Mouse (Mus musculus): ENCODE data around the gene Adcy5.

The Adcy5 gene
- long read RNA-seq, experiment 1 = 0 reads
- long read RNA-seq, experiment 2, partial matches to known transcripts = 0 of 1 reads
- long read RNA-seq, experiment 2, other reads (novel, unspliced or antisense) = 1 of 1 reads

DNA sequence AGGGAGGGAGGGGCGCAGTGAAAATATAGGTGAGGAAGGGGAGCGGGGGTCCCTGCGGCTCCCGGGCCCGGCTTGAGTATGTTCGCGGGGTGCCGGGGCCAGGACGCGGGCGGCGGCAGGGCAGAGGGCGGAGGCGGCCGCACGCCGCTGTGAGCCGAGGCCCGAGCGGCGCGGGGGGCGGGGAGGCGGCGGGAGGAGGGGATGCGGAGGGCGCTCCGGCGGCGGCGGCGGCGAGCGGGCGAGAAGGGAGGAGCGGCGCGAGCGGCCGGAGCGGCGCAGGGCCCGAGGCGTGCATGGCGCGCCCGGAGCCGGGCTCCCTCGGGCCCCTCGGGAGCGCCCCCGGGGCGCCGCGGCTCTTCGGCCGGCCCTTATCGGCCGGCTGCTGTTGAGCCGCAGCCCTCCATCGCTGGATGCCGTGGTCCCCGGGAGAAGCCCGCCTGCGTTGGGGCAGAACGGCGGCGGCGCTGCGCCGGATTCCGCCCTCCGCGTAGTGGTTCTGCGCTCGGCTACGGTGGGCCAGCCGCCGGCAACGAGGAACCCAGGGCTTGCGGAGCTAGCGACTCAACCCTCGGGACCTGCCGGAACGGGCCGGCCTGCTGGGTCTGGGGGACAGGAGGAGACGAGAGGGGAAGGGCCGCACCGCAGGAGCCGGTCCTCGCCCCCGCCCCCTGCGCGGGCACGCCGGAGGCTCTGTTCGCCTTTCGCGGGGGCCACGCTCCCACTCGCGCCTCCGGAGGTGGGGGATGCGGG, at the start of gene Adcy5:
Gene Adcy5 (plus strand): TSS at position 237 of the 750 bp plus-strand sequence.
- intact Hi-C loops (cut with DNase I) = loop anchor here (5.0 kb wide), 1 partner anchor 117 kb away; no protein-coding TSS in a partner anchor

GRCm38 (mm10) chr16:35107985-35108384, 46.7 kb upstream of the Adcy5 start:
- intact Hi-C loops (cut with DNase I) = no loop called here

- intact Hi-C loops (cut with DNase I) = no loop called here
Measured at GRCm38 (mm10) chr16:35109156-35109555, 45.5 kb upstream of the Adcy5 start.

DNA sequence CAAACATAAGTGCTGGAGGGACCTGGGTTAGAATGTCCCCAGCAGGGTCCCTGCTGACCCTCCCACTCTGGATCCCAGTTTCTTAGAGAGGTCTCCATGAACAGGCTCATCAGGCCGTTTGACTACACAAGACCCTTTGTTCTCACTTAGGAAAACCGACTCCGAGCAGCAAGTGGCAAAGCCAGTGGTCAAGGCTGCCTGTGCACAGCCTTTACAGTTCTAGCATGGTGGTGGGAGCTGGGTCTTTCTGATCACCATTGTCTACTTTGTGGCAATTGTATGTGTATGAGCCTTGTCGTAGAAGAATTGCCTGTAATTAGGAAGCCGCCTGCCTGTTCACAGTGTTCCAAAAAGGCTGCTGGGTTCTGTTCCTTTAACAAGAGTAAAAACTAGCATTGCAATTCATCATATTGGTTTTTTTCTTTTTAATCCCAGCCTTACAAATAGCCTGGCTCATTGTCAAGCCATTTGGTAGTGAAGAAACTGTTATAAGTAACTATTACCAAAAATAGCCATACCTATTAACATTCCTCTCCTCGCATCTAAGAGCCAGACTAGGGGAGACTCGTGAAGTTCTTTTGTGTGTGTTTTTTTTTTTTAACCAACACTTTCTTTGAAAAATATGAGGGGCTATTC, 44.9 kb upstream of the Adcy5 start:
- intact Hi-C loops (cut with DNase I) = loop anchor here (1.0 to 5.0 kb wide), 2 partner anchors 47 to 161 kb away; no protein-coding TSS in a partner anchor

DNA sequence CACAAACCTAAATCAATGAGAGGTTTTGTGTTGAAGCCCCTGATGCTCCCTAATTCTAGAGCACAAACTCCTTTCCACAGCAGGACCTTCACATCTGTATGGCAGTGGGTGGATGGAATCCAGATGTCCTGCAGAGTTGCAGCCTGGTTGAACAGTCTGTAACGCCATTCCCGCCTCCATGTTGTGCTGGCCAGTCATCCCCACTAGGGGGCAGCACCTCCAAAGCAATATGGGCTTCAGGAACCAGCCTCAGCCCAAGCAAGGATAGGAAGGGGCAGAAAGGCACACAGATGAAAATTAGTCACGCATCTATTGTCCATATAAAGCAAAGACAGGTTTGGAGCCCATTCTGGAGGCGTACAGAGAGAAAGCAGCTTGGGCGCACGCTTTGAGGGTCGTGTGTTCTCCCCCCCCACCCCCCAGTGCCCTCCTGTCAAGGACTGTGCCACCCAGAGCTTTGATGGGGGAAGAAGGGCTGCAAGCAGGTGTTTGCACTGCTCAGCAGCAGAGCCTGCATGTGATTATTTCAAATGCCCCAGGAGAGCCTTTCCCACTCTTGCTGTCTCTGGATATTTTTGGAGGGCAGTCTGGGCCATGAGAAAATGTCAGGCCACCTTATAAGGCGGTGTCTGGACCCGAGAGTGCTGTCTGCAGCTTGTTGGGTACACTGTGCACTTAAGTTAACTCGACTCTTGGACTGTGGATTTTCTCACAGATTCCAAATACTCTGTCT, 44.1 kb upstream of the Adcy5 start:
- intact Hi-C loops (cut with DNase I) = loop anchor here (1.0 to 5.0 kb wide), 2 partner anchors 48 to 160 kb away; no protein-coding TSS in a partner anchor

DNA sequence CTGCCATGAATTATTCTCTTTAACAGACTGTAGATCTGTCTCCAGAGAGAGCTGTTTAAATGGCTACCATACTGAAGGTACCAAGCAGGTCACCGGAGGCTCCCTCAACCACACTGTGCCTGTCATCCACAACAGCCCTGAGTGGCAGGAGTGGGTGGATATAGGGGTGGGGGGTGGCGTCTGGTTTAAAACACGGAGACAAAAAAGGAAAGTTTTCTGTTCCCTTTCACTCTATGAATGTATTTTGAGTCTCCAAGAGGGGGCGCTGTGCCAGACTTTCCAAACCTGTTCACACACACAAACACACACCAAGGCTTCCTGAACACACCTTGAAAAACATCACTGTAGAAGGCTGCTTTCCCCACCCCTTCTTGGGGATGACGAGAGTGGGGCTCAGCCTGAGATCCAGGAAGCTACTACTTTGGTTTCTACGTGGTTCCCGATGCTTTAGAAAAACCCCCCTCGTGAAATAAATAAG, 43.5 kb upstream of the Adcy5 start:
- intact Hi-C loops (cut with DNase I) = loop anchor here (5.0 kb wide), 1 partner anchor 49 kb away; no protein-coding TSS in a partner anchor

DNA sequence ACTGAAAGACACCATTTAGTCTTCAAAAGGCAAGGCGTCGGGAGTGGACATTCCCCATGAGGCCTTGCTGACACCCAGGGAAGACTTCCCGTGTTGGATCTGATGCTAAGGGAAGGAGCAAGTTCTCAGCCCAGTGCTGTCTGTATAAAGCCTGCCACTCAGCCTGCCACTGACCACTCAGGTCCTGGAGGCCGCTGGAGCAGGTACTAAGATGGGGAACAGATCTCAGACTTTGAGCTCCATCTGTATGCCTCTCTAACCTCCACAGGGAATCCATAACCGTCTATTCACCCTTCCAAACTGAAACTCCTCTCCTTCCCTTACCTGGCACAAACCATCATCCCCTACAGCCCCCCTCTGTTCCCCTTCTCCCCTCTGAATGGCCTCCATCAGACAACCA, 41.2 kb upstream of the Adcy5 start:
- intact Hi-C loops (cut with DNase I) = loop anchor here (5.0 kb wide), 1 partner anchor 51 kb away; no protein-coding TSS in a partner anchor

DNA sequence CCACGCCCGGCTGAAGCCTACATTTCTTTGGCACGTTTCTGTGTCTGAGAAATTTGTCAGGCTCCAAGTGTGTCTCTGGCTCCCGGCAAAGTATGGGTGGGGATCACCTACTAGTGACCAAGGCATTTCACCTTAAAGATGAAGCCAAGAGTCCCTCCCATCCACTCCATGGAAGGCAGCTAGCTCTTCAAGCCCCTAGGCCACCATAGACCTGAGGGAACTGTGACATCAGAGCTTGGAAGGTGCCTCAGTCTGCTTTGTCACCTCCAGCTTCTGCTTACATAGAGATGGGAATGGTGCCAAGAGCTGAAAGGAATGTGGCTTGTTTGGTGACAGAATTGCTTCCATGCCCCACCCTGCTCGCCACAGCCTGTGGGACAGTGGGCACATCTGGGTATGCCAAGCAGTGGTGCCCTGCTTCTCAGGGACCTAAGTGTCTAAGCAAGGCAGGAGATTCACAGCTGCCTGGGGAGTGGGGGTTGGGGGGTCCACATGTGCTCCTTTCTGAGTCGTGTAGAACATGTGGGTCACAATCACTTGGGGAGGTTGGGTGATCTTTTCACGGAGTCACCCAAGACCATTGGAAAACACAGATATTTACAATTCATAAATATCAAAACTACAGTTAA, 38.2 kb upstream of the Adcy5 start:
- intact Hi-C loops (cut with DNase I) = no loop called here

DNA sequence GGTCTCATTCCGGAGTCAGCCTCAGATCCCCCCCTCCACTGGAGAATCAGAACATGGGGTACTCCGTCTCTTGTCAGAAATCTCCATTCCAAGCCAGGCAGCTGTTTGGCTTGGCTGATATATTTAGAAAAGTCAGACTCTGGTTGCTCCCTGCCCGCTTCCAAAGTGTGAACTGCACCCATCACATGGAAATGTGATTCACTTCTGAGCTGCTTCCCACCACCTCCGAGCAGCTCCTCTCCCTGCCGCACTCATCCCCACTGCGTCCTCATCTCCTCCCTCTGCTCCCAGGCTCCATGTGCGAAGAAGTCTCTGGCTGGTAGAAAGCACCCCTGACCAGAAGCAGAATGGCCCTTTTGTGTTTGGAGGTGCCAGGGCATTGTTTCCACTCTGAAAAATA, 37.2 kb upstream of the Adcy5 start:
- intact Hi-C loops (cut with DNase I) = no loop called here

DNA sequence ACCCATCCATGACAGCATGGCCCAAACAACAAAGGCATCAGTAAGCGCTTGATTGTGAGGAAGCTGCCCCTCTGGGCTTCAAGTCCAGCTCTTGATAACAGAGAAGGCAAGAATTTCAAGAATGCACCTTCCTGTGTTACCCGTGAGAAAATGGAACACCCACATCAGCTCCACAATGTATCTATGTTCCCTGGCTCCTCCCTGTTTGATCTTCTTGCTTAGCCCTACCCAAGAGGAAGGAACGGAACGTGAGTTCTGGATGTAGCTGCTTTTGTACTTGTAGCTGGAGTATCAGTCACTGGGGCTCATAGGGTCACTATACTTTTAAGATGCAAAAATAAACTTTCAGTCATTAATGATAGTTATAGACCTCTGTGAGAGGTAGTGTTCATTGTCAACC, 34.1 kb upstream of the Adcy5 start:
- intact Hi-C loops (cut with DNase I) = no loop called here

- intact Hi-C loops (cut with DNase I) = no loop called here
Measured at GRCm38 (mm10) chr16:35127270-35127669, 27.4 kb upstream of the Adcy5 start.

DNA sequence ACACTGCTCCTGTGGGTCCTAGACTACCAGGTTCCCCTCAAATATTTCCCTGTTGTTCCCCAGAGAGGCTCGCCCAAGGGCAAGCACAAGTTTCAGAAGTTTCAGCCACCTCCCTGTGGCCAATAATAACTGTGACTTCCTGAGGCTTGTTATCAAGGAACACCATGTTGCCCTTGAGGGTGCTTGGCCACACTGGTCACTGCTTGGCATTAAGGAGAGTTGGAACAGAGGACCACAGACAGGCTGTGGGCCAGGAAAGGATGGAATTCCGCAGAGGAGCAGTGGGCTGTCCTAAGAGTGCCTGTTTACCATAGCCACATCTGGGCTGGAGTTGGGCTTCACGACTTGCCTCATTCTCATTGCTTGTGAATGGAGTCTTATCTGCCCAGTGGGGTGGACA, 24.5 kb upstream of the Adcy5 start:
- intact Hi-C loops (cut with DNase I) = no loop called here

DNA sequence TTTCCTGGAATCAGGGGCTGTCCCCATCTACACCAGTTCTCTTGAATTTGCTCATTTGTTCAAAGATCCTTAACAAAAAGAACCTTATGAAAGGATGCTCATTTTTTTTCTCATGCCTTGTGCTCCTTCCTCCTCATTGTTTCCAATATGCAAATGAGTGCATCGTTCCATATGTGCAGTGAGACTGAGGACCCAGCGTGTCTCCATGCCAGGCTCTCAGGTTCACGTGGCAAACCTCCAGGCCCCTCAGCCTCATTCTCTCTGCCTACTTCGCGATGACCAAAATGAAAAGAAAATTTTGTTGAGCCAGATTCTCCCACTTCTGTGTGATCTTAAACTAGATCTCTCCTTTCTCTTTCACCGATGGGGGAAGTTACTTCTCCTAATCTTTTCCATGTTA, 15.3 kb upstream of the Adcy5 start:
- intact Hi-C loops (cut with DNase I) = no loop called here

DNA sequence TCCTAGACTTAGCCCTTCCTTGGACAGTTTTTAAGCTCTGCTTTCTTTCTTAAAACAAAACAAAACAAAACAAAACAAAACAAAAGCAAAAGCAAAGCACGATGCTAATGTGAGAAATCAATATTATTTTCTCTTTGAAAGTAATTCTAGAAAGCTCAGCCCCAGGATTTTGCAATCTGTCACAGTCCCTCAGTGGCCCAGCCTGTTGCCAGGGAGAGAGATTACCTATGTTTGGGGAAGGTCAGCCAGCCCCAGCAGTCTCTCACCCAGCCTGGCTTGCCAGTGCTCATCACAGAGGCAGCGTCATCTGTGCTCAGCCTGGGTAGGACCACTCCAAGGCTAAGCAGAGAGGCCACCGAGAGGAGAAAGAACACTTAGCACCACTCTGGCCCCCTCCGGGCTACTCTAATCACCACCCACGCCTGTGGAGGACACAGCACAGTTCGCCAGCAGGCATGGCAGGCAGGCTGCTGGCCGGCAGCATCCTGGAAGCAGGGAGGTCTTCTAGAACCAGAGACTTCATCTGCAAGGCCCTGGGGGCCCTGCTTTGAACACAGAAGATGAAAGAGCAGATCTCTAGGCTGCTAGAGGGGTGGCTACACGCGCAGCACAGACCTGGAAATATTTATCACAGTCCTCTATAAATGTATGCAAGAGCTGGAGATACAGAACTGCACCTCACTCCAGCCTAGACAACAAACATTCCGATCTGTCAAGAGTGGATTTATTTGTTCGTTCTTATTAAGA, 14.6 kb upstream of the Adcy5 start:
- intact Hi-C loops (cut with DNase I) = no loop called here

- intact Hi-C loops (cut with DNase I) = no loop called here
Measured at GRCm38 (mm10) chr16:35140620-35140975, 14.1 kb upstream of the Adcy5 start.

DNA sequence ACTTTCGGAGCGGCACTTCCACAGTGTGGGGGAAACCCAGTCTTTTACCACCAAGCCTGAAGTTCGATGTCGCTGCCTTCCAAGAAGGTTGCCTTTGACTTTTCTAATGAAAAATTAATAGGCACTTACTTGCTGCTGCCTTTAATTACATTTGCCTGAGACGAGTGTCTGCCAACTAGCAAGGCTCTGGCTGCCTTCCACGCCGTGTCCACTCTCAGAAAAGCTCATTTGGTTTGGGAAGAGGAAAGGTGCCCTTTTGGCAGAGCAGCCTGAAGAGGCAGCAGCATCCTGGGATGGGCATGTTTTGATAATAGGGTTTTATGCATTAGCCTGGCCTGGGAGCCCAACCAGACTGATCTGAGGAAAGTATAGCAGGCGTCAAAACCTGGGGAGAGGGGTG, 12.8 kb upstream of the Adcy5 start:
- intact Hi-C loops (cut with DNase I) = no loop called here

DNA sequence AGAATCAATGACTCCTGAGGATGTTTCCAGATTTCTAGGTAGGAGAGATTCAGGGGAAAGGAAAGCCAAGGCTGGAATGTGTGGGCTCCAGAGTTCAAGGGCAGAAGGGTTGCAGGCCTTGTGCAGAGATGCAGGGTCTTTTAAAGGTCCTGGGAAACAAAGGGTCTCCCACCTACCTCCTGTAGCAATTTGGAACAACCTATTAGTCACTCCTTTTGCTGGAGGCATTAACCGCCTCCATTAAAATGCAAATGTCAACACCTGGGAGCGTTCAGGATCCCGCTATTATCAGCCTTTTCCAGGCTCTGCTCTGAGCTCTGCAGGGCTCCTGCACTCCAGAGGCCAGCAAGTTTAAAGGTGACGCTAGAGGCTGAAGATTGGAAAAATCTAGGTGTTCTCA, 8.5 kb upstream of the Adcy5 start:
- intact Hi-C loops (cut with DNase I) = no loop called here

GRCm38 (mm10) chr16:35153146-35153755, 1.4 kb upstream of the Adcy5 start:
- intact Hi-C loops (cut with DNase I) = no loop called here

GRCm38 (mm10) chr16:35154245-35154640, 434 bp upstream of the Adcy5 start:
- intact Hi-C loops (cut with DNase I) = no loop called here
